Mouse (Mus musculus) retina, adult 2 months (tissue): ENCODE measurements around the gene Ugt1a5.

Experiments
- DNase-seq: peaks from one replicate; pipeline ENCODE4 v3.0.0-alpha.2; 2012; ENCODE audit warnings: low read depth, low spot score

The Ugt1a5 gene

DNA sequence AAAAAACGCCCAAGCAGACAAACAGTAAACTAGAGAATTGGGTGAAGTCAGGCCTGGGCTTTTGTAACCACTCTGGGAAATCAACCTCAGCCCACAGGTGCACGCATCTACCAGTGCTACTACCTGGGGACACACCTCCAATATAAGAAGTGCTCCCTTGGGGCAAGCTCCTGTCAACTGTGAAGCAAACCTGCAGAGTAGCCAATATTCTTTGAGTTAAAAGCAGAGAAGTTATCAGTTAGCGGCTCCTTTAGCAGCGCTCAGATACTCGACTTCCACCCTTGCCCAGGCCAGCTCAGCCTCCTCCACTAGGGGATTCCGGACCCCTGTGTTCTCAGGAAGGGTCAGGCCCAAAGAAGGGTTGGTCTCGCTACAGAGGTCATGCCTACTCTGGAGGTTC is 95.9 kb downstream of the Ugt1a5 start:
- no peak for DNase-seq

DNA sequence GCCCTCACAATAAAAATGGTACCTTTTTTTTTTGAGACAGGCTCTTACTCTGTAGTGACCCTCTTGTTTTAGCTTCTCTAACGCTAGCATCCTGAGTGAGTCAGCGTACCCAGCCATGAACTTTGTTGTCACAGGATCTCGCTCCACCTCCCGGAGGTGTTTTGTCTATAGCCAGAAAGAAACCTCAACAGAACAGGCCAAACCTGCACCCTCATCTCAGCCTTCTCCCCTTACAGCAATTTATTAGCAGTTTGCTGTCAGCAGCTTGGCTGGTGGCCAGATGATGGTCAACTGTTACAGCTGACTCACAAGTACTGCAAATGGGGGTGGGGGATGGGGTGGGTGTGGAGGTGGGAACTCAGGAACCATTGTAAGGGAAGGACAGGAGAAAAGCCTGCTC is 96.4 kb downstream of the Ugt1a5 start:
- no peak for DNase-seq

DNA sequence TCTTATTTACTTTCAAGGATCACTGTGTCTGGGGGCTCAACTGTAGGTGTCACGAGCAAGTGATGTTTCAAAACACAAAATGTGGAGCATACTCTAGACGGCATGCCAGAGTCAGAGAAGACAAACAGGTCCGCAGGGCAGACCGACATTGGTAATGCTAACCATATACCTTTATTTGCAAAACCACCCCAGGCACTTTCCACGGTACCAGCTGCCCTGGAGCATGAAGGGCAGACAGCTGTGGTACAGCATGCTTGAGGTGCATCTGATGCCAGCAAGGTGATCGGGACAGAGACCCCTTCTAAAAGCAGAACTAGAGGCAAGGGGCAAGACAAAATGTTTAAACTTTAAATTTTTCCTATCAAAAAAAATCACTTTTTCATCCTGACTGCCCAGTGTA is 97.1 kb downstream of the Ugt1a5 start:
- no peak for DNase-seq

DNA sequence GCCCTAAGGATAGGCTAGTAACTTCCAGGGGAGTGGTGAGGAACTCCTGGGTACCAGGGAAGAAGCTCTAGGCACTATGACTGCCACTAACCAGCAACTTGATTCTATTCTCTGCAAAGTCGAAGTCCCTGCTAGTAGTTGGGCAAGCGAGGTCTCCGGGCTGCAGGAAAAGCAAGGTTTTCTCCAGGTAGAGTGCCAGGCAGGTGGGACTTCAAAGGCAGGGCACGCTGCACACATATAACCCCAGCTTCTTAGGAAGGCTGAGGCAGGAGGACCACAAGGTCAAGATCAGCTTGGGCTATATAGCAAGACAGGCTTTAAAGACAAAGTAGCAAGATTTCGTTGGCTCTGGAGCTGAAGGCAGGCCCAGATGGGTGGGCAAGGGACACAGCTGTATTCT is 98.0 kb downstream of the Ugt1a5 start:
- no peak for DNase-seq

DNA sequence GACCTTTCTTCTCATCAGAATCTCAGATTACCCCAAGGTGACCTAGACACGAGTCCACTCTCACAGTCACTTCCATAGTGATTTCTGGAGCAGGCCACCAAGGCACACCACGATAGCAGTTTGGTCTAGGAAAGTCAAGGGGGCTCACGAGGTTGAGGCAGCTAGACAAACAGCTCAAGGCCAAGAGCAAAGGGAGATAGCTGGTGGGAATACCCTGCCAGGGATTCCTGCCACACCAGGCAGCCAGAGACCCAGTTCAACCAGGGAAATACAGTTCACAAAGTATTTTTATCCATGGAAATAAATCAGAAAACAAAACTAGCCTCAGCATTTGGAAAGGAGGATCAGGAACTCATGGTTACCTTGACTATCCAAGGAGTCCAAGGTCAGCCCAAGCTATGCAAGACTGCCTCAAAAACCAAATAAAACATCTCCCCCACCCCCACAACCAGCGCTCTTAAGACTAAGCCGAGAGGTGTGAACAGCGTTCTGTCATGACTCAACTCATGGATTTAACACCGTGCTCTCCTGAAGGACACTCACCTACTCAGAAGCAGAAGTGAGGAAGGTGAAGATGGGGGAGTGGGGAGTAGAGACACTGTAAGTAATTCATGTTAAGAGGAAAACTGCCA is 98.5 kb downstream of the Ugt1a5 start:
- DNase-seq: no peak

DNA sequence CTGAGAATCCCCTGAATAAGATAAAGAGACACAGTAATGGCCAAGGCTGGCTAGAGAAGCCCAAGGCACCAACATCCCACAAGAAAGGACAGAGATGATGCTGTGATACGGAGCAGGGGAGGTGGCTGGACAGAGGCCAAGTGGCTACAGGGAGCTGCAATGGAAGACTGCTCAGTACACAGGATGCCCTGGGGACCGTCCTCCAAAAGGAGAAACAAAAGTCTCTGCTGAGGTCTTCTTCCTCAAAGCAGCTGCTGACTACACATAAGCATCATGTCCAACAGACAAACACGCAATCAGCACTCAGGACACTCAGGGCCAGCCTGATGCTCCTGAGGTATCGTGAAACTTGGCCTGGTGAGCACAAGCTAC is 99.0 kb downstream of the Ugt1a5 start:
- no peak for DNase-seq

DNA sequence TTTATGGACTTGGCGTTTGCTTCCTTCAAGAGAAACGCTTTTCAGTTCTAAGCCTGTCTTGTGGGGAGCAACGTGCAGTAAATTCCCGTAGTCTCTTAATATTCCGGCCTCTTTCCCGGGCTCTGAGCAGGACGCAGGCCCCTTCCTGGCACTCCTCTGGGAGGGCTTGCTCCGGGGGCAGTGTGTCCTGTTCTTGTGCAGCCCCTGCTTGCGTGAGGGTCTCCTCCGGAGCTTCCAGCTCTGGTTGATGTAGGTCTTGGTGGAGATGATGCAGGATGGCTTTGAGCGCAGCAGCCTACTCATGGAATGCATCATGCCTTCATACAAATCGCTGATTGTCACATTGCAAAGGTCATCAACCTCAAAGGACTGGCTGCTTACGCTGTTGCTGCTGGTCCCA is 100.3 kb downstream of the Ugt1a5 start:
- DNase-seq: no peak

DNA sequence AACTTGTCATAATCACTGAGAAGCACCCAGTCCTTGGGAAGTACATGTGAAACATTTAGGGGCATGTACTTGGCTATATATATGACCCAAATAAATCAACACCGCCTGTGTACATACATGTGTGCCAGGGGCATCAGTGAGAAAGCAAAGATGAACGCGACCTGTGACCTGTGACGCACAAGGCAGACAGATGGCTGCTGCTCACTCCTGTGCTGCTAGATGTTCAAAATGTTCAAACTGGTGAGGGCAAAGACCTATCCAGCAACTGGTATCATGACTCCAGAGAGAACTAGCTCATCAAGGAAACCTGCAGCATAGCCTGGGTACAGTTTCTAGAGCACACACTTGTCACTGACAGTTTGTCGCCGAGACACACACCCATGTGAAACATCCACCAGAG is 101.7 kb downstream of the Ugt1a5 start:
- no peak for DNase-seq

DNA sequence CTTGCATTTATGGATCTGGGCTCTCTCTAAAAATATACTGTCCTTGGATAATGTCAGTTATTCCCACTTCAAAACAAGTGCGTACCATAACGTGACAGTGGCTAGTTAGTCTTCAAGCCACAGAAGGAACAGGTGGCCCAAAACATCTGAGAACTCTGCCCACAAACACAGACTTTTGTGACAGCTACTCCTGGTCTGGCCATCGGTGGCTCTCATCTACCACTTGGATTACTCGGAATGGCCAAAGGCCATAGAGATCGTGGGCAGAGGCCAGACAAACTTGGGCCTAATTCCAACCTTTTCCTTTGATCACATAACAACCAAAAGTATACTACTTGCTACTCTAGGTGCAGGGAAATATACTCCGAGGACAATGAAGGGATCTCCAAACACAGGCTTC is 102.3 kb downstream of the Ugt1a5 start:
- no peak for DNase-seq
